Mouse (Mus musculus): Measurements from ENCODE around the gene Grin2c.

Grin2c gene

DNA sequence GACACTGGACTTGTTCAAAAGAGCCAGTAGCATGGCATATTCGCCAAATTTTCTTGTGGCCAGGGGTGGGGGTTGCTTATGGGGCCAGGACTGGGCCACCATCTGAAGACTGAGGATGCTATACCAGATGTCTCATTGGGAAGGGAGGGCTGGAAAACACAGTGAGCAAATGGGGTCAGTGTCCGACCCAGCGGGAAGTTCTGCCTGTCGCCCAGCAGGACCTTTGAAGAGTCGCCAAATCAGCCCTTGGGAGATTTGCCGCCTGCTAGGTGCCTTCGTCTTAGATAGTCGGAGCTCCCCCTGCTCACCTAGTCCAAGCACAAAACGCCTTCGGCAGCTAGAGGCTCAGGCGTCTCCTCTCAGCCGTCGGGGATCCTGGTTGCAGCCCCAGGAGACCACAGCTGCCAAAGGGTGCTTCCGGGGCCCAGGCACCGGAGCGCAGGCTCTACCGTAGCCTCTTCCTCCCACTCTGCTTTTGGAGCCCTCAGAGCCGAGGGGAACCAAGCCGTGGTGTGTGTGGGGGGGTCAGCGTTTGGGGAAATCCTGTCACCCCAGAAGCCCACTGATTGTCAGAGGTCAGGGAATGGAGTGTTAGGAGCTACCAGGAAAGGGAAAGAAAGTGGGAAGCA lies 1.2 kb downstream of the Grin2c start:
- no peak for DNase-seq (ENCODE audit: extremely low read depth, low read depth)

DNA sequence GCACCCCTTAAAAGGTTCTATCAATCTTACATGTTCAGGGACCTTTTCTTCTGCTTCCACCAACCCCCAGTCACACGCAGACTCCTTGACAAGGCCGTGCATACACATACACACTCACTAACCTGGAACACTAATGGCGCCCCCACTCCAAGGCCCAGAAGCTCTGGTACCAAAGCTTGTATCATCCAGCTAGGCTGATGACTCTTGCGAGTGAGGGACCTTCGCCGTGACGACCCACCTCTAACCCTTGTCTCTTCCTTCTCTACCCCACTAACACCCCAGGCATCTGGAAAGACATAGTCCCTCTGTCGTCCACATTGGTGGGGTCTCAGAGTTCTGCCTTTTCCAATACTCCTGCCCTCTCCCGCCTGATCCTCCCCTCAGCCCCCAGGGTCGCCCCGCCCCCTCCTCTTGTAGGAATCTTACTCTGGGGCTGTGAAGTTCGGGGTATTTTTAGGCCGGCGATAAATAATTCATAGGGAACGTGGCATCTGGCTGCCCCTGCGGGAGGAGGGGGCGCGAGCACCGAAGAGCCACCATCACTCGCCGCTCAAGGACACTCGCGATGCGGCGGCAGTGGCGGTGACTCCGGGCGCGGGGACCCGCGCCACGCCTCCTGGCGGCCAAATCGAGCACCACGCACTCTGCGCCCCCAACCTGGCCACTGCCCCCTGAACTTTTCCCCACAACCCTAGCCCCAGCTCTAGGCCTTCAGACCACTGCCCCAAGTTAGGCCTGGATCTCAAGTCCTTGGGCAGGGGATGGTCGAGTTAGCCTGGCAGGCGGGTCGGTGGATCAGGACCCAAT lies 2.0 kb downstream of the Grin2c start:
- DNase-seq (ENCODE audit: extremely low read depth, low read depth), result no peak

DNA sequence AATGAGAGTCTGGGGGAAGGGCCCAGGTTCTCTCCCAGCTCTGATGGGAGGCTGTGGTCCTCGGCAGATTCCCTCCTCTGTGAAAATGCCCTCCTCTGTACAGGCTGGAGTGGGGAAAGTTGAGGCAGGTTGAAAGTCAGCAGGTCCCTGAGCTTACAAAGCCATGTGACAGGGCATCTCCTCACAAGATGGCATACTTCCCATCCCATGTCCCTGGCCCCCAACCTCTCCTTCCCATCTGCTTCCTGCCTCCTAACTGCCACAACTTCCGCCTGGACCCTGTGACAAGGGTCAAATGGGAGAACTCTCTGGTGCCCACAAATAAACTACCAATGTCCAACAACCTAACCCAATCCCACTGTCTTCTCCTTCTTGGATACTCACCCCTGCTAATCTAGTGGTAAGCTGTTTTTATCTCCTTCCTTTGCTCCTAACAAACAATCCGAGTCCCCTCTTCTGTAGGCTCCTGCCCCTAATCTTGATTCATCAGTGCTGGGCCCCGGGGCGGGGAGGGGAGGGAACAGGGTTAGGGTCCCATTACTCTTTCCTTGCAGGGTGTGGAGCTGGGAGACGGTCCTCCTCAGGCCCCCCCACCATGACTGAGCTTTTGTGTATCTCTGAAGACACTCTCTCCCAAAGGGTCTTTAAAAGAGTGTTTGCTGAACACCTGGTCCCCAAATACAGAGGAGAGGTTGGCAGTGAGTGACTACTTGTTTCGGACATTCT lies 2.7 kb downstream of the Grin2c start:
- no peak for DNase-seq (ENCODE audit: extremely low read depth, low read depth)

DNA sequence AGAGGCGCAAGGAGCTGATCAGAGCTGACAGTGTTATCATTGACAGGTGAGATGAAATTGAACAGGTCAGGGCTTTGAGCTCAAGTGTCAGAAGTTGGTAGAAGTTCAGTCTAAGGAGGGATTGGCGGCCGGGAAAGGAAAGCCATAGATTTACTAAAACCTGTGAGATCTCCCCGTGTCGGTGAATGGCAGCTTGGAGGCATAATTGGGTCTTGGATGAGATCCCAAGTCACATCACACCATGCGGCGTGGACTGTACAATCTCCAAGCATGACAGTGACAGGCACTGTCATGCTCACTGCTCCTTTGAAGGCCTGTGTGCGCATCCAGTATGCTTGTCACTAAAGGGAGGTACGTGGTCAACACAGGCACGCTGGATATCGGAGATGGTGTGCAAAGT lies 4.1 kb downstream of the Grin2c start:
- no peak for DNase-seq (ENCODE audit: extremely low read depth, low read depth)

DNA sequence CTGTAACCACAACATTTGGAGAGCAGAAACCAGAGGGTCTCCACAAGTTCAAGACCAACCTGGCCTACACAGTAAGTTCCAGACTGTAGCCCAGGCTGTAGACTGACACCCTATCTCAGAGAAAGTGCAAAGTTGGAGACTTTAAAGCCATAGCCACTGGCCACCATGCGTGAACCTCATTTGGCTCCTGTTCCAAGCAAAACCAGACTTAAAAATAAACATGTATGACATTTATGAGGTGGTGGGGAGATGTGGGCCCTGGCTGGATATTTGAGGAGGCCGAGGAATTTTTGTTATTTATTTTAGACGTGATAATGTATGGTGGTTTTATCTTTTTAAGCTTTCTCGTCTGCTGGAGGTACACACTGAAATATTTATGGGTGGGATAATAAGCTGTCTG lies 7.9 kb downstream of the Grin2c start:
- DNase-seq (ENCODE audit: extremely low read depth, low read depth), result no peak

DNA sequence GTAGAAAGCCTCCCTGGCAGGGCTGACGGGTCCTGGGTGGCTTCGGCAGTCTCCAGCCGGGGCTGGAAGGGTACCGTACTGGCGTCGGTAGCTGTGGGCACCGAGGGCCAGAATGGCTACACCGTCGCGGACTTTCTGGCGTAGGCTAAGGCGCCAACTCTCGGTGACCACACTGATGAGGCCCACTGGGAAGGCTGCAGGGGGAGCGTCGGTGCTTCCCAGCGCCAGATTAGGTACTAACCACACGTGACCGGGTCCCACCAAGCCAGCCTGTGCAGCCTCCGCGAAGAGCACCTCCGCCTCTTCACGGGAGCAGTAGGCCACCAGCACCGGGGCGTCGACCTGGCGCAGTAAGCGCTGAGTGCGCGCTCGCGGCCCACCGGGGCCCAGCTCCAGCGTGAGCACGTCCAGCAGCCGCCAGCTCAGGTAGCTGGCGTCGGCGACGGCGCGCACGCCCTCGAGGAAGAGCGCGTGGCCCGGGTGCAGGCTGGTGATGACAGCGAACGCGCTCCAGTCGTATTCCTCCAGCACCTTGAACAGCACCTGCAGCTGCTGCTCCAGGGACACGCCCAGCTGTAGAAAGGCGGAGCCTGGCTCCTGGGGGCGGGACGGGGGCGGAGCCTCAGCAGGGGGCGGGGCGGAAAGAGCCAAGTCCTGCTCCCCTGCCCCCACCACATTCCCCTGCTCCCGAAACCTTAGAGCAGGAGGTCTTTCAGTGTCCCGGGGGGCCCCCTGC lies 9.1 kb downstream of the Grin2c start:
- no peak for DNase-seq (ENCODE audit: extremely low read depth, low read depth)

DNA sequence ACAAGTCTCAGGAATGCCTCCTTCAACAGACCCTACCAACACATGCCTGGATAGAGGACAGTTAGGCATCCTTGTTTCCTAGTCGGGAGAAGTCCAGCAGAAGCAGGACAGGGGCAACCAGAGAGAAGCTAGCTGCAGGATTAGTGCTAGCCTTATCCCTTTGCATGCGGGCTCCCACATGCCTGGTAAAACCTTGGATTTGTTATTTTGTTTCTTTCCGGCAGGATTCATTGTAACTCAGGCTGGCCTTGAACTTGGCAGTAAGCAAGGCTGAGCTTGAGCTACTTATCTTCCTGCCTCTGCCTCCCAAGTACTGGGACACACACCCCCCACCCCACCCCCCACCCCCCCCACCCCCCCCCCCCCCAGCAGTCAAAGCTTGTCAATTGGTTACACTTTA lies 15.8 kb downstream of the Grin2c start:
- no peak for DNase-seq (ENCODE audit: extremely low read depth, low read depth)

DNA sequence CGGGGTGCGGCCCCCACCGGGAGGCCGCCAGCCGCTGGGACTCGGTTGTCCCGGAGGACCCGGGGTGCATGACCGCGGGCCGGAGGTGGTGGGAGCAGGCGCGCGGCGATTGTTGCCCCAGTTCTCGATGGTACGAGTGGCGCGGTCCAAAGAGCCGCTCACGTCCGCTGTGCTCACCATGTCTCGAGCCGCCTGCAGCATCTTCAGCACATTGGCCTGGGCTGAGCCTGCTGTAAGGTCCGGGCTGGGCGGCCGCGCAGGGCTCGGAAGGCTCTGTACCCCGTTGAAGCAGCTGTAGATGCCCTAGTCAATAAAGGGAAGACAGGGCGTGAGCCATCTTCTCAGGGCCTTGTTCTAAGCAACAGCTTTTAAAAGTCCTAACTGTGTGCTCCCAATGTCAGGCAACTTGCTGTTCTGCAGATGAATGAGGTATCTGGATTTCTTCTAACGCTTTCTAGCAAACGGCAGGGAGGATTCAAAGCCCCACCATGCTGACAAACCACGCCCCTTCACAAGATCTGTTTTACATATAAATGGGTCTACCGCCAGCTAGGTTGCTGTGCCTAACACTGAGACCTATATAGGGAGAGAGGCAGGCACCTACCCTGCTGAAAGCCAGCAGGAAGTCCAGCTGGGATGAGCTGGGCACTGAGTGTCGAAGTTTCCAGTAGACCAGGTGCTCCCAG lies 16.5 kb downstream of the Grin2c start:
- DNase-seq (ENCODE audit: extremely low read depth, low read depth), result no peak

DNA sequence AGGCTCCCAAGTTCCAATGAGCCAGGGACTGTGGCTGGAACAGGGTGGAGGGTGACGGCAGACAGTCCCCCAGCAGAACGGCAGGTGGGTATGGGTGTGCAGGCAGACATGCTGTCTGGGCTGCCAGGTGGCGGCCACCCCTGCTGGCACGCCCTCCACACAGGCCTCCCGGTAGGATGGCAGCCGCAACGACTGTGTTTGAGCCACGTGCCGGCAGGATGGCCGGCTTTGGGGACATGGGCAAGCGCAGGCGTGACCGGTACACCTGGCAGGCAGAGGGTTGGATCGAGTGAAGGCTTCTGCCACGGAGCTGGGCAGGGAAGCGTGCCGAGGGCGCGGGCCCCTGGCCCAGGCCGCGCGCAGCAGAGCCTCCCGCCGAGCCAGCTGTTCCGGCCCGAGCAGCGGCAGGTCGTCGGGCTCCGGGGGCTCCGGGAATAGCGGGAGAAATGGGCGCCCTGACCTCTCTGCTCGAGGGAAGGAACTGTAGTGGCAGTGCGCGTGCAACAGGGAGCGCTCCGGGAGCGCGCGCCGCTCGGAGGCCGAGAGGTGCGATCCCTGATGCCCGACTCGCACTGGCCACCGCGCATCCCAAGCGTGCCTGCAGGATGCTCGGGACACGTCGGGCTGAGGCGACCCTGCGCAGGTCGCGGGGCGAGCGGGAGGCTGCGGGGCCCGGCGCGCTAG lies 17.2 kb downstream of the Grin2c start:
- DNase-seq (ENCODE audit: extremely low read depth, low read depth), result no peak

DNA sequence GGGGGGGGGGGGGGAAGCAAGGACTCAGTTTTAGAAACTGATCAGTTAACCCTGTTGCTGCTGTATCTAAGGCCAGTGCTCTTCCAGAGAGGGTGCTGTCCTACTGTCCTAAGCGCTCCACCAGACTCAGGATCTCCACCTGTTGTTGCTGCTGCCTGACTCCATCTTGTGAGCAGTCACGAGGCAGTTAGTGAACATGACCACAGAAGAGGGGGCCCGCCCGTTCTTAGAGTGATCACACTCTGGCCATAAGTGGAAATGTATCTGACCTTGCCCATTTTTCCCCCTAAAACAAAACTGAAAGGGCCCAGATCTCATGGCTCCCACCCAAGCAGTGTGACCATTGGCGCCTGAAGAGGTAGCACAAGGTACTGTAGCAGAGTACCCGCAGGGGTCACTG lies 19.1 kb downstream of the Grin2c start:
- no peak for DNase-seq (ENCODE audit: extremely low read depth, low read depth)

DNA sequence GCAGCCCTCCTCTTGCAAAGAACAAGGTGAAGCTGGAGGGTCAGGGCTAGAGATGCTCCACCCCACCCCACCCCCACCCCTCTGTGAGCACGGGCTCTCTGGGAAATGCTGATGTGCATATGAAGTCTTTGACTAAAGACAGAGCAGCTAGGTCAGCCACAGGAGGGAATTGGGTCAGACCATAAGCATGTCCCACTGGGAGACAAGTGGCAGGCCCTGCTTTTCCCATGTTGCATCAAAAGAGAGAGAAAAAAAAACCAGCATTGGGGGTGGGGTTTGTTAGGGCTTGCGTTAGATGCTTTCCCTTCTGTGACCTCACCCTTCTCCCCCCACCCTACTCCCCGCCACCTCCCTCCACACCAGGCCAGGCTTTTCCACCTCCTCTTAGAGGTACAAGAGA lies 19.8 kb downstream of the Grin2c start:
- no peak for DNase-seq (ENCODE audit: extremely low read depth, low read depth)

DNA sequence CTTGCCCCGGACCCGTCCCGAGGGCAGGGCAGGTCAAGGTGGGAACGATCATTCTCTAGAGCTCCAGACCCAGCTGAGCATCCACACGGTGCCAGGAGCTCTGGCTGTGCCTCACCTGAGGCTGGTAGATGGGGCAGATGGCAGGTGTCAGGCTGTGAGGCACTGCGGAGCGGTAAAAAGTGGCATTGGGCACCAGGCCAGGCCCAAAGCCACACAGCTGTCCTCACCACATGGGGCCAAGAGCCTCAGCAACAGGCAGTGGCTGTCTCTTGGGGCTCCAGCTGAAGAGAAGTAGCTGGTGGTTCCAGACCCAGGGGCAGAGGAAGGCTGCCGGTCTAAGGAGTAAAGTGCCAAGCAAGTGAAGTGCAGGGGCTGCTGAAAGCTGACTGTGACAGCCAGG lies 20.7 kb downstream of the Grin2c start:
- DNase-seq (ENCODE audit: extremely low read depth, low read depth), result no peak

DNA sequence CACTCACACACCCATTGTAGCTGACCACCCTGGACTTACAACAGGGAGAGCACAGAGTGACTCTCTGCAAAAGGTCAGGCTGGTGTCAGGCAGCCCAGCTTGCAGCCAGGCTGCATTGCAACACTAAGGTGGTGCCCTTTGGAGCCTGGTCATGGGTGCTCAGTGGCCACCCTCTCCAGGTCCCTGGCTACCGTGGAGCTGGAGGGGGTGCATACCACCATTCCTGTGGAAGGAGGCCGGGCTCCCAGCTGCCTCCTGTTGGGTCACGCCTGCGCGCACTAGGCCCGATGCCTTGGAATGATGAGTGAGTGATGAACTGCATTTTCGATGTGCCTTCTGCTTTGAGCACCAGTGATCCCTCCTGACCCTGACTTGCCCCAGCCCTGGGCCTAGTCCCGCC lies 22.2 kb downstream of the Grin2c start:
- DNase-seq (ENCODE audit: extremely low read depth, low read depth), result no peak

DNA sequence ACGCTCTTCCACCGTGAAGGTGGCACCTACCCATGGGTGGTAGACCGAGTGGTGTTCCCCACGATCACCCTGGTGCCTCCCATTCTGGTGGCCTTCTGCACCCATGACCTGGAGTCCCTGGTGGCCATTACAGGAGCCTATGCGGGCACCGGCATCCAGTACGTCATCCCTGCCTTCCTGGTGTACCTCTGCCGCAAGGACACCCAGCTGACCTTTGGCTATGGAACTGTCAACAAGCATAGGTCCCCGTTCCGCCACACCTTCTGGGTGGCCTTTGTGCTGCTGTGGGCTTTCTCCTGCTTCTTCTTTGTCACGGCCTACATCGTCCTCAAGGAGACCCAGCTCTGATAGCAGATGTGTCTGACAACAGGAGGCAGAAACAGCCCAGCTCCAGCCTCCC lies 23.3 kb downstream of the Grin2c start:
- DNase-seq (ENCODE audit: extremely low read depth, low read depth), result no peak

DNA sequence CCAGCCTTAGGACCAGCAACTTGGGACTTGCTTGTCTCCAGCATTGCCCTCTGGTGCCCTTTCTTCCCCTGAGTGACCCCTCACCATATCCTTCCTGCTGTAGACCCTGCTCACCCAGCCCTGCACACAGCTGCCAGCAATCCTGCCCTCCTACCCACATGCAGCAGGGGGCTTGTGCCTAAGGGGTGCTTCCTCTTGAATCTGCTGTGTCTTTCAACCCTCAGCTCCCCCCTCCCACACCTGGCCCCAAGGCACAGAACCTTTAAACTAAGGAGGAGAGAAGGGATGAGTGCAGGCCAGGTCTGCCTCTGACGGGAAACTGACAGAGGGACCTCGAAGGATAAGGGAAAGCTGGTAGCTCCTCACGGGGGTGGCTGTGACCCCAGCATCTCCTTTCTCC lies 24.3 kb downstream of the Grin2c start:
- no peak for DNase-seq (ENCODE audit: extremely low read depth, low read depth)

DNA sequence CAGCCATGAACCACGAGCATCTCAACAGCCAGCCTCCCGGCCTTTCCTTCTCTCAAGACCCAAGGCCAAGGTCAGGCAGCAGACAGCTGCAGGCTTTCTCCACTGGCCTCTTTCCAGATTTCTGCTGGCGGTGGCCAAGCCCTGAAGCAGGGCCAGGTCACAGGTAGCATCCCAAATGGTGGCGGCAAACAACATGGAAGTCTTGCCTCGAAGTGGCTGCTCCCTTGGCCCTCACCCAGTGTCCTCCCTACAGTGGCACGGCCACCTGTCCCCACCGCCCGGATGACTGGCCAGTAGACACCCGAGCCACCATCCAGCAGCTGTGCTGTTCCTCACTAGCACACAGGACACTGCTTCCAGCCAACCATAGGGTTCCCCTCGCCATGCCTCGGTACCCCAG lies 25.6 kb downstream of the Grin2c start:
- no peak for DNase-seq (ENCODE audit: extremely low read depth, low read depth)

DNA sequence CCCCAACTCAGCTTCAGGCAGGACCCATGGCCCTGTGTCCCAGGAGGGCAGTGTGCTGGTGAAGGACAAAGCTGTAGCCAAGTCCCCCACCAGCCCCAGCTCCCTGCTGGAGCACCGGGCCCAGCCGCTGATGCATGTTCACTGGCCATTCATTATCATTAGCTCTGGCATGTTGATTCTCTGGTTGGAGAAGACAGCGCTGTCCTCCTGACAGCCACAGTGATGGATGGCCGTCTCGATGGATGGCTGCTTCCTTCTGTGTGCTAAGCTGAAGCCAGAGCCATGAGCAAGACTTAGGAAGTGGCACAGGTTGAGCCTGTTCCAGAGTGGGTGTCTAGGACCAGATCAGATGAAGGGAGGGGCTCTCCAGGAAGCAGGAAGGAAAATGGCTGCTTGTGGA lies 30.5 kb downstream of the Grin2c start:
- DNase-seq (ENCODE audit: extremely low read depth, low read depth), result no peak

DNA sequence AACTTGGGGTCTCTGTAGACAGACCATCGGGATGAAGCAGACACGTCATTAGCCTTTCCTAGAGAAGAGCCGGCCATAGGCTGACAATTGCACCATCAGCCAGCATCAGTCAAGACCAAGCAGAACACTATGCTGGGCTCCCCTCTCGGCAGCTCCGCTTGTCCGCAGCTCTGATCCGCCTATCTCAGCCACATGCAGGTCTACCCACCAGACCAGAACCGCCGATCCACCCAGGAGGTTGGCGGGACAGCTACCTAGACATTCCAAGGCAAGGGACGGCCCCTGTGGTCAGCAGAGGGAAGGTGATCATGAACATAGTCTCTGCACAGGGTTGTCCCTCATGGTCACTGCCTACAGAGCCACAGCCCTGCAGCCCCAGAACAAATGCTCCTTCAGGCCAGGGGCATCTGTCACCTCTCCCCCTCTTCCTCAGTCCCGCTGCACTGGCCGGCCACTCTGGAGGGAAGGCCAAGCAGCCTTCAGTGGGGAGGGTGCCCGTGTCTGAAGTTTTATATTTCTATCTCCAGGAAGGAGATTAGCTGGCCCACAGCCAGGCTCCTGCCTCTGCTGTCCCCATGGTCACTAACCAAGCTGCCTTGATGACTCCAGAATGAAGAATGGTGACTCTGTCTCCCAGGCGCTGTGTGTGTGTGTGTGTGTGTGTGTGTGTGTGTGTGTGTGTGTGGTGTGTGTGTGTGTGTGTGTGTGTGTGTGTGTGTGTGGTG lies 32.6 kb downstream of the Grin2c start:
- no peak for DNase-seq (ENCODE audit: extremely low read depth, low read depth)

DNA sequence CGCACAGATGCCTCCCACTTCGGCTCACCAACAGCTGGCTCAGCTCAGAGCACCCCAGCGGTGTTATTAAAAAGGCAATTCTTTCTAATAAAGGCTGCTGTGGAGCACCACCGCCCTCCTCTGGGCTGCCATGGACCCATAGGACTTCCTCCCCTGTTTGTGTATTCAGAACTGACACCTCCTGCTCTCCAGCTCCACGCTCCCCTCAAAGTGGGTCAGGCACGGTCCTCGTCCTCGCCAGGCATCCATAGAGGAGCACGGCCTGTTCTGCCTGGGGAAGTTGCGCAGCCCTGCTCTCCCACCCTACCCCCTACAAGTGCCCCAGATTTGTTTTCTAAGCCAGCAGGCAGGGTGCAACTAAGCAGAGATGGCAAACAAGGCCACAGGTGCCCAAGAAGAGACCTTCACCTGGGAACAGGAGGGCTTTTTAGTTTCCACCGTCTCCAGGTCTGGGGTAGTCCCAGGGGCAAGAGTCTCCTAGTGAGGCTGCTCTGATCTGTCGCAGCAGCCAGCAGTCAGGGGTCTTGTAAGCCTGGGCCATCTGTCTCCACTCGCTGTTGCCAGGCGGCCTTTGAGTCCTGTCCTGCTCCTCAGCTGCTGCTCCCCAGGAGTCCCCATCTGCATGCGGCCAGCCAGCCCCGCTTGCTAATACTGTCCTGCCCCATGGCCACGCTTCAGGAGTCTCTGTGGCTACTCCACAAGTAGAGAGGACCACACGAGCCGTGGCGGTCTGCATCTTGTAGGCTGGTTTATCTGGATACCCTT lies 33.3 kb downstream of the Grin2c start:
- no peak for DNase-seq (ENCODE audit: extremely low read depth, low read depth)

Measured in MEL-GATA-1-ER (cell line).